Mouse (Mus musculus): ENCODE data around the gene Ube2k. TPM values are rescaled to one million over a fixed set of nuclear protein-coding genes. Genes with fewer than 3 reads are reported as not detected.

The Ube2k gene
- polyA plus RNA-seq, 1 experiment from 2014 or later: 197 TPM

GRCm38 (mm10) chr5:65599681-65600080 is 62.6 kb downstream of the Ube2k start:
- peaks cover 31% of the 10 kb centered on the region for H3K36me3 ChIP-seq
- H3K9ac ChIP-seq (replicated peaks): no peak overlapping the region
- H3K27me3 ChIP-seq: no peaks in the 10 kb centered on the region
- no peaks in the 10 kb centered on the region for H3K4me1 ChIP-seq (replicated peaks)
- H3K27ac ChIP-seq: no peak overlapping the region
- H3K9me3 ChIP-seq: no peaks in the 10 kb centered on the region
- no peak overlapping the region for H3K4me3 ChIP-seq (replicated peaks)
- 93% methylated on average over 7 of the region's 7 CpGs for WGBS
- no peak overlapping the region for H3K4me2 ChIP-seq (replicated peaks)
- no peak for ATAC-seq

GRCm38 (mm10) chr5:65606820-65607219 is 69.8 kb downstream of the Ube2k start:
- peaks cover 14% of the 10 kb centered on the region; the same call in 1 of the 2 replicates for H3K36me3 ChIP-seq
- no peaks in the 10 kb centered on the region for H3K4me1 ChIP-seq (replicated peaks)
- ATAC-seq: no peak
- 95% methylated on average over 1 of the region's 1 CpGs for WGBS
- H3K9ac ChIP-seq (replicated peaks): no peak overlapping the region
- H3K27ac ChIP-seq: no peak overlapping the region
- H3K27me3 ChIP-seq: no peaks in the 10 kb centered on the region
- H3K9me3 ChIP-seq: no peaks in the 10 kb centered on the region
- H3K4me2 ChIP-seq (replicated peaks): no peak overlapping the region
- H3K4me3 ChIP-seq (replicated peaks): no peak overlapping the region

DNA sequence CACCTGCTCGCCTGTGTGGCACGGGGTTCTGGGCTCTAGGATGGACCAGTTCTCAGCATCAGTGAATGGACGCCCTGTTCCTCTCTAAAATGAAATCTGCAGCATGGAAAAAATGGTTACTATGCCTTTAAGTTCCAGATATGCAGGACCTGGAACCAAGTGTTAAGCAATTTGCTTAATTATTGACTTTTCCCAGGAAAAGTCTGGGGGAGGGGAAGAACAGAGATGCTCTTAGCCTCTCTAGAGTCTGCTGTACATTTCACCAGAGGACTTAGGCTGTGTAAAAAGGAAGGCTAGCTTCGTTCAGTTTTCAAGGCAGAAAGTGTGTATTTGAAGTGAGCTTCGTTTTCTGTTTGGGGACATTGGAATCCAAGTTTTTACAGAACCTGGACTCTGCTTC is 72.7 kb downstream of the Ube2k start:
- no peak overlapping the region for H3K27ac ChIP-seq
- H3K9ac ChIP-seq (replicated peaks): no peak overlapping the region
- H3K4me1 ChIP-seq (replicated peaks): no peaks in the 10 kb centered on the region
- 88% methylated on average over 5 of the region's 5 CpGs for WGBS
- H3K9me3 ChIP-seq: no peaks in the 10 kb centered on the region
- no peak for ATAC-seq
- no peaks in the 10 kb centered on the region for H3K27me3 ChIP-seq
- H3K36me3 ChIP-seq: peaks cover 14% of the 10 kb centered on the region
- H3K4me2 ChIP-seq (replicated peaks): no peak overlapping the region
- no peak overlapping the region for H3K4me3 ChIP-seq (replicated peaks)

DNA sequence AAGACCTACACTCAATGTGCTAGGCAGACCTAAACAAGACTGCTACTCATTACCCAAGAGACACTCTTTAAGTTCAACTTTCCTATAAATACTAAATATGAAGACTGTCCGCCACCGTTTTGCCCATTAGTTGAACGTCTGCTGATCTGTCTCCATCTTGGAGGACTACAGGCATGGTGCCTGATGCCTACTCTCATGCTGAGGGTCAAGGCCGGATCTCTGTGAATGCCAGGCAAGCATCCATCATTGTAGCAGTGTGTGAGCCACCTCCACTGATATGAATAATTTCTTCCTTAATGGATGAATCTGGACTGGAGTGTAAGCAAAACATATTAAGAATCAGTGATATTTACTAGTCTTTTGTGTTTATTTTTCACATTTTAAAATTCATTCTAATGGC is 73.5 kb downstream of the Ube2k start:
- H3K4me1 ChIP-seq (replicated peaks): no peaks in the 10 kb centered on the region
- no peak overlapping the region for H3K9ac ChIP-seq (replicated peaks)
- H3K4me2 ChIP-seq (replicated peaks): no peak overlapping the region
- H3K27ac ChIP-seq: no peak overlapping the region
- no peaks in the 10 kb centered on the region for H3K9me3 ChIP-seq
- 90% methylated on average over 4 of the region's 4 CpGs for WGBS
- H3K36me3 ChIP-seq: peaks cover 20% of the 10 kb centered on the region
- H3K4me3 ChIP-seq (replicated peaks): no peak overlapping the region
- H3K27me3 ChIP-seq: no peaks in the 10 kb centered on the region
- ATAC-seq: no peak

GRCm38 (mm10) chr5:65613152-65613924 is 76.3 kb downstream of the Ube2k start:
- H3K4me3 ChIP-seq (replicated peaks): no peak overlapping the region
- 89% methylated on average over 9 of the region's 9 CpGs for WGBS
- H3K4me2 ChIP-seq (replicated peaks): no peak overlapping the region
- no peaks in the 10 kb centered on the region for H3K27me3 ChIP-seq
- H3K36me3 ChIP-seq: peaks cover 45% of the 10 kb centered on the region
- no peaks in the 10 kb centered on the region for H3K9me3 ChIP-seq
- no peak overlapping the region for H3K9ac ChIP-seq (replicated peaks)
- no peak overlapping the region for H3K27ac ChIP-seq
- H3K4me1 ChIP-seq (replicated peaks): no peaks in the 10 kb centered on the region
- no peak for ATAC-seq

DNA sequence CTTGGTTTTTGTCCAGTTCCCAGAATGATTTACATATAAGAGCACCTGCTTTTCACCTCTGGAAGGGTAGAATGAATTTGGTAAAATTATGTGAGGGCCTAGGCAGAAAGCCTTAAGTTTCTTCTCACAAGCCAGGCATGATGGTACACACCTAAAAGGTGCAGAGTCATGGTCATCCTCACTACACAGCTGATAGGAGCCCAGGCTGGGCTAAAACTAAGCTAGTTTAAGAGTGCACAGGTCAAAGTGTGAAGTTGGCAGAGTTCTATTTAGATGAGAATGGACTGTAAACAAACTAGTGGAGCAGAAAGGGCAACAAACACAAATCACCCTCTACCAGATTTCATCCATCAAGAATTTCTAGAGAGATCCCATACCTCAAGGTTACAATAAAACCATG is 87.3 kb downstream of the Ube2k start:
- Histone ChIP-seq H3K4me1 (replicated peaks) (no peaks in the 10 kb centered on the region), H3K9ac (replicated peaks) (no peak overlapping the region), H3K4me2 (replicated peaks) (no peak overlapping the region), H3K36me3 (peaks cover 54% of the 10 kb centered on the region), H3K4me3 (replicated peaks) (no peak overlapping the region), H3K27ac (no peak overlapping the region), H3K27me3 (no peaks in the 10 kb centered on the region), H3K9me3 (no peaks in the 10 kb centered on the region)
- ATAC-seq: no peak

- Histone ChIP-seq H3K27me3 (no peaks in the 10 kb centered on the region), H3K4me2 (replicated peaks) (no peak overlapping the region), H3K9me3 (no peaks in the 10 kb centered on the region), H3K9ac (replicated peaks) (no peak overlapping the region), H3K27ac (no peak overlapping the region), H3K4me3 (replicated peaks) (no peak overlapping the region), H3K4me1 (replicated peaks) (no peaks in the 10 kb centered on the region), H3K36me3 (peaks cover 52% of the 10 kb centered on the region)
- WGBS: 97% methylated on average over 1 of the region's 1 CpGs
- ATAC-seq: no peak
Measured at GRCm38 (mm10) chr5:65638896-65639295, 101.9 kb downstream of the Ube2k start.

Other genes with a start within 250 kb of the Ube2k start
- 35.4 and 42.8 TPM in 2 replicates for gene Rfc1, start 201.6 kb upstream of the Ube2k start, polyA plus RNA-seq (2015; fragmentation: Nextera tagmentation; extraction: Ambion mirVana)
- 0.09 and 0.10 TPM in 2 replicates for gene Klb, start 188.9 kb upstream of the Ube2k start, polyA plus RNA-seq (2015; fragmentation: Nextera tagmentation; extraction: Ambion mirVana)
- gene Rpl9, start 145.8 kb upstream of the Ube2k start, polyA plus RNA-seq (2015; fragmentation: Nextera tagmentation; extraction: Ambion mirVana): 684 and 687 TPM in 2 replicates
- gene Lias, start 145.7 kb upstream of the Ube2k start, polyA plus RNA-seq (2015; fragmentation: Nextera tagmentation; extraction: Ambion mirVana): 59.4 and 70.3 TPM in 2 replicates
- 50.4 and 52.0 TPM in 2 replicates for gene Ugdh, start 101.3 kb upstream of the Ube2k start, polyA plus RNA-seq (2015; fragmentation: Nextera tagmentation; extraction: Ambion mirVana)
- gene Gm43552, start 44.4 kb upstream of the Ube2k start, polyA plus RNA-seq (2015; fragmentation: Nextera tagmentation; extraction: Ambion mirVana): not detected in 2 replicates
- gene Smim14, start within 50 bp of the Ube2k start, polyA plus RNA-seq (2015; fragmentation: Nextera tagmentation; extraction: Ambion mirVana): 164 and 167 TPM in 2 replicates
- 66.2 and 67.6 TPM in 2 replicates for gene Pds5a, start 161.0 kb downstream of the Ube2k start, polyA plus RNA-seq (2015; fragmentation: Nextera tagmentation; extraction: Ambion mirVana)
- gene N4bp2, start 226.3 kb downstream of the Ube2k start, polyA plus RNA-seq (2015; fragmentation: Nextera tagmentation; extraction: Ambion mirVana): 26.3 and 27.0 TPM in 2 replicates

All from midbrain, embryonic 13.5 days (tissue).